Mouse (Mus musculus) heart, postnatal 25 days (tissue): ENCODE measurements at regions not wholly inside any gene's neighbourhood (a gene's known extent, or its start where the extent isn't known, plus 50 kb on each side); places are given as distances from the start of the nearest gene placed in this dataset. TPM values are rescaled to one million over a fixed set of nuclear protein-coding genes. Genes with fewer than 3 reads are reported as not detected.

ENCODE experiments used
- DNase-seq: peaks from one replicate; pipeline ENCODE4 v3.0.0; 2022; ENCODE audit warnings: low spot score
- intact Hi-C: fragments of 180-260 bp; cut with DNase I; formaldehyde crosslinking; loops from one replicate; pipeline ENCODE4 v1.15.1; 2025
- microRNA-seq: library from miRNA; unstranded; fragments of <30 nt; microRNA quantifications from one replicate; pipeline ENCODE4 v1.2.0, GENCODE M21; 2022

DNA sequence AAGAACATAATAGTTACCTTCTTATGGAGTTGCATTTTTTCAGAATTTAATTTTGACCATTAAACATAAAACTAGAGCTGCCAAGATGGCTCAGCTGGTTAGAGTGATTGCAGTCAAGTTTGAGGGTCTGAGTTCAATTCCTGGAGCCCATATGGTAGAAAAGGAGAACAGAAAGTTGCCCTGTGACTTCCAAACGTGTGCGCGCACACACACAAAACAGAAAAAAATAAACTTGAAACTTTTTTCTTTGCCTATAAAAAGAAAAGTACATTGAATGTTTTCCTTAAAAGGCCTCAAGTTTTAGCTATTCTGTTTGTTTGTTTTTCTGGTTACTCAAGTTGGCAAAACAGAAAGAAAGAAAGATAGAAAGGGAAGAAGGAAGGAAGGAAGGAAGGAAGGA, 59.2 kb upstream of the Ankrd50 start:
- intact Hi-C loops, result no loop called here
- no peak for DNase-seq

DNA sequence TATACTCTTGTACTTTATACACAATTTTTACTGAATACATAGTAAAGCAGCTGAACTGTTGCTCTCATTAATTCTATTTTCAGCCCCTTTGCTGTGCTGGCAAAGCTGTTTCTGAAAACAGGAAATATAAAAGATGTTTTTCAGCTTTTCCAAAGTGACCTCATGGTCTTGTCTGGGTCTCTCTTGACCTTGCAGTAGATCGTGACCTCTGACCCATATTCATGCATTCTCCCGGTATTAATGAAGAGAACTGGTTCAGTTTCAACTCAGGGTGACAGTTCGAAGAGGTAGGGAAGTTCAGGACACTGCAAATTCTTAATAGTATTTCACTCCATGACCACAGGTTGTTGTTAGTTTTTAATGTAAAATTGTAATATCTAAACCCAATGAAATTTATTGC, 56.7 kb upstream of the Ankrd50 start:
- DNase-seq, result no peak
- intact Hi-C loops, result no loop called here

DNA sequence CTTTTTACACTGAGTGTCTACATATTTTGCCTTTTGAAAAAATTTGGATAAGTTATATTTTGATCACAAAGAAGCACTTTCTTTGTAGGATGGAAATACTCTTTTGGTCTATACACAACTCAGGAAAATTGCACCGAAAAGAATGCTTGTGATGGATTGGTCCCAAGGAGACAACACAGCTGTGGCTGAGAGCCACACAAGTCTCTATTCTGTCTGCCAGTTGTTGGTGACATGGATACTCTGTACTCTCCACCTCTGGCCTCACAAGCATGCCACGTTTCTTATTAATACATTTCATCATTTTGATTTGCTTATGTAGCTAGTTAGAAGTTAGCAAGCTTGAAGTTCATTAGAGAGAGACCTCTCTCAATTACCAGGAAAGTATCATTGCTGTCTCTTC, 53.7 kb upstream of the Ankrd50 start:
- intact Hi-C loops, result no loop called here

DNA sequence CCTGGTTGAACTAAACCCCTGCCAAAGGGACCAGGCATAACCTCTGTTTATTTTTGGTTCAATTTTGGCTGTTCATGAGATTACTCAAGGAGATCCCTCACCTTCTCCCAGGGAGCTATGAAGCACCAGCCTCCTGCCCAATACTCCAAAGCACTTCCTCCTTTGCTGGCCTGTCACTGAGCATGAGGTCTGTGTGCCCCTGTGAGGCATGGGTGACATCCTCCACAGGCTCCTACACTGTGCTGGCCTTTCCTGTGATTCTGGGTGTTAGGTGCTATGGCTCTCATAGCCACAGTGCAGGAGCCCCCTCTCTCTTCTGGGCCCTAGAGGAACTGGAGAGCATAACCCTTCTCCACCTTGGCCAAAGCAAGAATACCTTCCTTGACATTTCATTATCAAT, 53.1 kb upstream of the Ankrd50 start:
- intact Hi-C loops, result no loop called here
- no peak for DNase-seq

More for the DNA sequence above, 53.7 kb upstream of the Ankrd50 start:
- DNase-seq, result no peak

Small RNAs in the stretch of these regions (microRNA-seq; reads per million reads assigned to microRNA genes)
- gene Gm24462, result not detected
